Comparison of ENCODE assay signal across 8 mouse cellular contexts in genomic region chr17:81402636-81403035, GRCm38 (mm10). TPM values are rescaled to one million over a fixed set of nuclear protein-coding genes. Genes with fewer than 3 reads are reported as not detected.
DNase-seq lines count a peak whose midpoint lies in the region; ATAC-seq lines count a peak whose summit lies in the region.

No protein-coding gene starts in this region.

- peak; percentile 34 for DNase-seq in cerebellum, adult 11 months
- DNase-seq in cerebellum, postnatal 4 days (ENCODE audit: low spot score in 2 of 2): no peak
- peak; percentile 48 for DNase-seq in urinary bladder, postnatal 25 days (ENCODE audit: low spot score)
- DNase-seq in urinary bladder, adult 2 months (ENCODE audit: low spot score): no peak
- DNase-seq in heart, postnatal 25 days (ENCODE audit: low spot score): peak; percentile 68
- DNase-seq in spleen, postnatal 14 days (ENCODE audit: low spot score in 2 of 2): no peak
- no peak for DNase-seq in midbrain, embryonic 14.5 days

- intact Hi-C loops in heart, postnatal 25 days (cut with DNase I): no loop called here

- no peak overlapping the region for H3K4me3 ChIP-seq in midbrain, embryonic 14.5 days (replicated peaks; ENCODE audit: low read depth, low read length)

- H3K27me3 ChIP-seq in midbrain, embryonic 14.5 days (ENCODE audit: control insufficient read depth, insufficient read depth, low read length): no peaks in the 10 kb centered on the region

- H3K27ac ChIP-seq in midbrain, embryonic 14.5 days (replicated peaks; ENCODE audit: low read depth, low read length): no peak overlapping the region

- H3K9ac ChIP-seq in midbrain, embryonic 14.5 days (replicated peaks; ENCODE audit: low read length): no peak overlapping the region

- H3K4me2 ChIP-seq in midbrain, embryonic 14.5 days (ENCODE audit: low read length): no peak overlapping the region

- H3K36me3 ChIP-seq in midbrain, embryonic 14.5 days (ENCODE audit: control insufficient read depth, insufficient read depth, low read length): peaks cover 3% of the 10 kb centered on the region

- peak; percentile 79; the same call in 1 of the 2 replicates for ATAC-seq in megakaryocyte-erythroid progenitor cell, adult 5-6 weeks (replicated peaks; ENCODE audit: low FRiP score, low TSS enrichment, poor library complexity, severe bottlenecking)
- ATAC-seq in midbrain, embryonic 14.5 days (ENCODE audit: low FRiP score, low TSS enrichment): no peak

- no peaks in the 10 kb centered on the region for H3K9me3 ChIP-seq in midbrain, embryonic 14.5 days (ENCODE audit: control insufficient read depth, low read length)

- peaks cover 6% of the 10 kb centered on the region; the same call in 1 of the 2 replicates for H3K4me1 ChIP-seq in midbrain, embryonic 14.5 days (ENCODE audit: control insufficient read depth, insufficient read depth, low read length)

- 86% methylated on average over 2 of the region's 2 CpGs for WGBS in midbrain, embryonic 14.5 days

RNA-seq across cellular contexts. Expression of gene Gm11096, which starts 38.9 kb away (rescaled TPM):
- polyA plus RNA-seq in urinary bladder, adult 2 months (2012; rRNA removed): not detected in 2 replicates
- not detected for total RNA-seq in heart, postnatal 25 days (2021)
- total RNA-seq in megakaryocyte-erythroid progenitor cell, adult 5-6 weeks (2014; fragmentation: Nextera tagmentation): not detected in 2 replicates
- not detected in 2 replicates for total RNA-seq in megakaryocyte-erythroid progenitor cell, adult 5-6 weeks (2017)
- polyA plus RNA-seq in midbrain, embryonic 14.5 days (2014; fragmentation: Nextera tagmentation; extraction: Ambion mirVana): not detected in 2 replicates

Comparison
In these comparisons a context has a peak if more than half of its experiments do, and no peak if none do; other contexts are left out.
1. DNase-seq: peak in cerebellum, adult 11 months (single experiment), urinary bladder, postnatal 25 days (single experiment) and heart, postnatal 25 days (single experiment); none in cerebellum, postnatal 4 days (0 of 2), urinary bladder, adult 2 months (single experiment), spleen, postnatal 14 days (0 of 2) and midbrain, embryonic 14.5 days (single experiment).